Mouse (Mus musculus) regulatory T cell (primary cell): ENCODE measurements at regions not wholly inside any gene's neighbourhood (a gene's known extent, or its start where the extent isn't known, plus 50 kb on each side); places are given as distances from the start of the nearest gene placed in this dataset.

Experiments used
- in situ Hi-C: fragments of 300-600 bp; cut with MboI, MseI; formaldehyde crosslinking; loops from one replicate; pipeline ENCODE4 v1.15.1; 2025; ENCODE audit warnings: high pct_unique_total_duplicates

DNA sequence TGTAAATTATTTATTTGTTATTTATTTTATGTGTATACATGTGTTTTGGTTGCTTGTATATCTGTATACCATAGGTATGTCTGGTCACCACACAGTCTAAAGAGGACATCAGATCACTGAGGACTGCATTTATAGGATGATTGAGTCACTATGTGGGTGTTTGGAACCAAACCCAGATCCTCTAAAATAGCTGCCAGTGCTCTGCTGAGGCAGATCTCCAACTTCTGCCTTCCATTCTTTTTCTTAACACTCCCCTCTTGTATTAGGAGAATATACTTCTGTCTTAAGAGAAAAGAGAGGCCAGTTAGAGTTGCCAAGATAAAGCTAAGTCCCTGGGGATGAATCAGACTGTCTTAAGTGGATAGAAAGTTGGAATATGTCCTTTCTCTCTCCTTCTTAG is 424.2 kb downstream of the Cntn6 start:
- in situ Hi-C loops = no loop called here

DNA sequence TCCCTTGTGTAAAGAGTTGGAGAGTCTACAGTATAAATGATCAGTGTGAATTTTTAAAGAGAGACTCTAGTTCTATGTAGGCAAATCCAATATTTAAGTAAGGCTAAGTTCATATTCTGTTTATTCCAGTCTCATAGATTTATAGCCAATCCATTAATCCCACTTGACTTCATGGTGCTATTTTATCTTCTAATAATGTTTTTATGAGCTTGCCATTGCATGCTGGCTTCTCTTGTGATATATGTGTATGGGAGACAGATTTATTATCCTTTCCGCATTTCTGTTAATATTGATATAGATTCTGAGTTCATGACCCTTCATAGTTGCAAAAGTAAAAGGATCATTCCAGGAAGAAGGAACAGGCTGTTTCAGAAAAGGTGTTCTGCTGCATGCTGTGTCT is 430.0 kb downstream of the Cntn6 start:
- in situ Hi-C loops = no loop called here

DNA sequence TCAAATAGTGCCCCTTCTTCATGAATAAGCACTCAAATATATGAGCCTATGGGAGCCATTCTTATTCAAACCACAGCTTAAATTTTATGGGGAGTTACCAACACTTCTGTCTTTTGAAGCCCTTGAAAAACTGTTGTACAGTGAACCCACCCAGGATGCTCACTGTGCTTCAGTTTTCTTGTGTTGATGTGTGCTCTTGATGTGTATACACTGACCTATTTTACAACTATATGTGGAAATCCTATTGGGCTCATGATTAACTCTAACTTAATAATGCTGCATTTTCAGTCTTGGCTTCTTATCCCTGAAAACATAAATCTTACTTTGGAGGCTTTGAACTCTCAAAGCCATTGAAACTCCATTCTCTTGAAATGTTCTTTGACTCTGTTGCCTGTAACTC is 433.5 kb downstream of the Cntn6 start:
- in situ Hi-C loops = no loop called here

DNA sequence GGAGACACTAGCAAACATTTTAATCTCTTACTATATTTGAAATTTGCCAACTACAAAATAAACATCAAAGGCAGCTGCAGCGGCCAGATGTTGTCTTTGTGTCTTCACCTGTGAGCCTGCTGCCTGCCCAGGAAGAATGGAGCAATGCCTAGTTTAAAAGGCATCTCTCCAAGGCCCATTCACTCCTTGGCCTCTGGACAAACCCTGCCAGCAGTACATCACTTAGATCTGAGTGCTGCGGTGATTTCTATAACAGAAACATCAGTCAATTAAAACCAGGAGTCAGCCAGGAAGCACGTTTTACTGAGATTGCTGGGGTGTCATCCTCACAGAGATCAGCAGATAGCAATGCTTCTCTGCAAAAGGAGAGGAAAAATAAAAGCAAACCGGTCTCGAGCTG is 437.7 kb downstream of the Cntn6 start:
- in situ Hi-C loops = no loop called here

DNA sequence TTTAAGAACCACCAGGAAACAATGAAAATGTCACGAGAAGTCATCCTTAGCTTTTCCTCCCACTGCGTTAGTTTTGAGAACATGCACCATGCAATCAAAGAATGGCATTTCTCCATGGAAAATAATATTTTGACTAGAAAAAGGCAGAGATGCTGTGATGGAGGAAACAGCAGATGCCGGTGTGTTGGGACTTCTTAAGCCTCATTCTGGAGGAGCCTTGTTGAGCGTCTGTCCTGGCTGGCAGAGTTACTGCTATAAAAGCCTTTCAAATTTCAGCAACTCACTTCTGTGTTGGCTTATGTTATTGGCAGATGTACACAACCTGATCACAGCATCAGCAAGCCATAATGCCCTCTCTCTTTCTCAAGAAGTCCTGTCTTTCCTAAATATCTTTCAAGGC is 439.6 kb downstream of the Cntn6 start:
- in situ Hi-C loops = no loop called here

DNA sequence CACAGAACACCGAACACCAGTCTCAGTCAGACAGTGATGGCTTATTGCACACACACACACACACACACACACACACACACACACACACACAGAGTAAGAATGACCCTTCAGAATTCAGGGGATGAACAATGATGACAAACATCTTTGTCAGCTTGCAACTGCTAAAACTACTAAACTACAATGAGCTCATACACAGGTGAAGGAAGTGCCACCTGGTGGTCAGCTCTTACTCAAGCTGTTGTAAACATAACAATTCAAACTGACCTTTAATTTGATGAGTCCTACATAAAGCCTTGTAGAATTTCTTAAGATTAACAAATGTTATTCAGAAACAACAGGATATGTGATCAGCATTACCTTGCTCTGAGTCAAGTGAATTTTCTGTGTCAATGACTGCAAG is 446.5 kb downstream of the Cntn6 start:
- in situ Hi-C loops = no loop called here

DNA sequence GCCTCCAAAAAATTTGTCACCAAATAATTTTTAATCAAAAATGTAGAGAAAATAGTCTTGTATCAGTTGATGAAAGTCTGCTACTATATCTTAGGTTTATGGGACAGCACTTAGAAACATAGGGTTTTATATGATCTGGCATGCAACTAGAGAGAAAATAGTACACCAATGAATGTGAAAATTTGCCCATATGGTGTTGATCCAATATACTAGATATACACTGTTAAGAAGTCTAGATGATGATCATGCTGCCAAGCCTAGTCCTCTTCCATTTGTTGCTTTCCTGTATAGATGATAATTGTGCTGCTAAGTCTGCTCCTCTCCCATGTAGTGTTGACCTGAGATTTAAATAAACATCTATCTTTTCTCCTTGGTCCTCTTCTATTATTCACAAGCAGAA is 481.9 kb downstream of the Cntn6 start:
- in situ Hi-C loops = no loop called here

DNA sequence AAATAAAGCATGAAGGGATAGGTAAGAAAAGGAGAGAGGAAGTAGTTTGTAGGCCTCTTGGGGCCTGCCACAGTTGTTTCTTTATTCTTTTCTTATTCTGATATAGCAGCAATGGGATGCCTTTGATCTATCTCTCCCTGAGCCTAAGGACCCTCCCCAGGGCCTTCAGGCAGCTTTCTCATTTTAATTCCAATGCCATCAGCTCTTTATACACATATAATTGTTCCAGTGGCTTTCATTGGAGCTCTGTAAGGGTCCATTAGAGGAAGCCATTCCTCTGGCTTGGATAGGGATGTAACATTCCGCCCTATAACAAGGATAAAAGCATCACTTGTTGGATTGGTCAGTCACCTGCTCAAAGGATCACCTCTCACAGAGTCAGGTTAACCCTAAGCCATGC is 491.6 kb downstream of the Cntn6 start:
- in situ Hi-C loops = no loop called here

DNA sequence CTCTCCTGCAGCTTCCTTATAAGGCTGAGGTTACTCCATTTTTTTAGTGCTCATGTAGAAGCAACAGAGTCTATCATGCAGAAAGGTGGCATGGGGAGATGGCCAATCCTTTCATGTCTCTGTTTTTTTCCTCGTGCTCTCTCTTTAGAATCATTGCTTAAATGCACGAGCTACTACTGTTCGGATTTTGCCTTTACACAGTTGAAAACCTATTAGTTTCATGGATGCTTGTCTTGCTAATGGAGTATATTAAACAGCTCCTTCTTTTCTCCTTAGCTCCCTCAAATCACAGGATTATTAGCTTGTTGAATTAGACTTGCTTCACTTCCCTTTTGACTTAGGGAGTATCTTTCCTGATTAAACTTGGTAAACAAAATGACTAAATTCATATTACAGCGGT is 497.3 kb downstream of the Cntn6 start:
- in situ Hi-C loops = no loop called here

DNA sequence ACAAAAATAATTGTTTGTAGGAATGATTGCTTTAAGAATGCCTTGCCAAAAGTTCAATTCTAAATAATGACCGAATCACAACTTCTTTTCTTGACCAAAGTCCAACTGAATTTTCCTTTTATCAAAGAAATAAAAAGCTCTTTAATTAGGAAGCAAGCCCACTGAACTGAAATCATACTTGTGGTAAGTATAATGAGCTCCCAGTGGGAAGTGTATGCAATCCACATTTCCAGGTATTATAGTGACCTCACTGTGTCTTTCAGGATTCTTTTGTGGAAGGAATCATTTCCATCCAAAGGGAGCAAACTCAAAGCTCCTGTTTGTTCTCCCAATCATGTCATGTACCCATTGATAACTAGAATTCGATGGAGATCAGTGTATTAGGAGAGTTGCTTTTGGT is 497.8 kb downstream of the Cntn6 start:
- in situ Hi-C loops = no loop called here

DNA sequence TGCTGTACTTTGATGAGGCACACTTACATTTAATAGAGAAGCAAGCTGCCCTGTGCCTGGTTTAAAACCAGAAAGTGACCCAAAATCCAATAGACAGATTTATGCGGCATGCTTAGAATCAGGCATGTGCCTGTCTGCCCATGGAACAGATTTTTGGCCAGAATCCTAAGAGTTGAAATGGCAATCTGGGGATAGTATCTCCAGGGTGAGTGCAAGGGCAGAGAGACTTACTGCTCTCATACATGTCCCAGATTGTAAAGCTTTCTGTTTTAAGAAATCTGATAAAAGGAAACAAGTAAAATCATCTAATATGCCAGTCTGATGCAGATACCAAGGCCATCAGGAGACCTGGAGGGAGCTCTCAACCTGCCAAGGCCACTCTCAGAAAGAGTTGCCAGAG is 507.0 kb downstream of the Cntn6 start:
- in situ Hi-C loops = no loop called here

DNA sequence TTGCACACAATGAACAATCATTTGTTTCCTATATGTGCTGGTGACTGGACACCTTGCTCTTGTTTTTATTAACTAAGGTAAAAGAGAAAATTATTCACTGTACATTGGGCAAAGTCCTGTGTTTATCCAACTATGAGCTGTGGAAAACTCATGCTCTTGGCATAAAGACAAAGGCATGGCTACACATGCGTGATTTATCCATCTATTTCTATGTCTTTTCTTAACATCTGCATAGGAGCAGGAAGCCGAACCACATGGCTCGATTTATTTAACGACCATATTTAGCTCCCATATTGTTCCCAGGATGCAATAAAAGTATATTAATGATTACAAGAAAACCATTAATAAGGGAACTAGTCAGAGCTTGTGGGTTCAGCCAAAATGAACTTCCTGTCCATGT is 528.1 kb downstream of the Cntn6 start:
- in situ Hi-C loops = no loop called here

DNA sequence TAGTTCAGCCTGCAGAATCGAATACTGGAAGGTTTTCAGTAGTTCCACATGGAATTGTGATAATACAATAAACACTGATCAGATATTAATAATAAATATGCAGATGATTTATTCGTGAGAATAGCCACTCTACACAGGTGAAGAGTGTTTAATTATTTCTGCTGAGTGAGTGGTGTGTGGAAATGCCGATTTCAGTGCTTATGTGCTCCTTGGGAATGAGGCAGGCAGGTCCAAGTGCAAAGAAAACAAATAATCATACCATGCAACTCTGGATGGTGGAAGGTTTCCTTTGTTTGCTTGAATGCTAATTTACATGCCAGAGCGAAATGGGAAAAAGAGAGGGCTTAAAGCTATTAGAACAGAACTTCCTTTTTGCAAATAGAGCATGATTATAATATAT is 528.6 kb downstream of the Cntn6 start:
- in situ Hi-C loops = no loop called here

DNA sequence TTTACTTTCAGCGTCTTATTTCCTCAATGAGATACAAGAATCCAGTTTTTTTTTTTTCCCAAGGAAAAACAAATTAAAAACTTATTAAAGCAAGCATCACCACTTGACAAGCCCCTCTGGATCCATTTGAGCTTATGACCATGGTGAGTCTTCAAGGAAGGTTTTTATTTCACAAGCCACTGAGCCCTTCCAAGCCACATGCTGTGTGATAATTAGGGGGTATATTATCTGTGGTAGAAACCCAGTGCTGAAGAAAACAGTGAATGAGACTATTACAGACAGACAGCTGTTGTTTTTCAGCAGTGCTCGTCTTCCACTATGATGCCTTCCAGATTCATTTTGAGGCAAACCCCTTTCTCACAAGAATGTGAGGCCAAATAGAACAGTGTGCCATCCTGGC is 573.6 kb downstream of the Cntn6 start:
- in situ Hi-C loops = no loop called here

DNA sequence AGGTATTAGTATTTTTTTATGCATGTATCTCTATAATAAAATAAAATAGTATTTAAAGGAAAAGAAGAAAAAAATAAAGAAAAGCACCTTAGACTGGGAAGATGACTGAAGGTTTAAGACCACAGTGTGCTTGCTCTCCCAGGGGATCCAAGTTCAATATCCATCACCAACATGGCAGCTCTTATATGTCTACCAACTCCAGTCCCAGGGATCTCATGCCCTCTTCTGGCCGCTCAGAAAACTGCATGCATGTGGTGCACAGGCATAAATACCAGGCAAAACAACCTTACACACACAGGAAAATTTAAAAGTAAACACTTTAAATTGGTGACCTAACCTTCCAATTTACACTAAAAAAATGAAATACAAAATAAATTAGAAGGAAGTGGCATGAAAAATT is 586.6 kb upstream of the Cntn4 start:
- in situ Hi-C loops = loop anchor here (10.0 kb wide), 1 partner anchor 1256 kb away; no protein-coding TSS in a partner anchor
